Mouse (Mus musculus) spleen, adult 2 months (tissue): ENCODE data around the gene Gdpd4. TPM values are rescaled to one million over a fixed set of nuclear protein-coding genes. Genes with fewer than 3 reads are reported as not detected.

Source experiments
- DNase-seq, 2 experiments: peaks; one replicate each; pipeline versions ENCODE4 v3.0.0 to v3.0.0-alpha.2; 2012 to 2021; ENCODE audit warnings: low spot score in 2 of 2, low read depth in 1 of 2
- H3K27ac ChIP-seq: fragments of 200-500 bp; 2 replicates; pipeline ENCODE4 v1.5.1; 2012; ENCODE audit warnings: low read length, inconsistent platforms; ENCODE audit not compliant: insufficient read depth
- H3K27me3 ChIP-seq: fragments of 200-500 bp; 2 replicates; pipeline ENCODE4 v1.6.1; 2012; ENCODE audit warnings: mild to moderate bottlenecking, moderate library complexity, low read length, inconsistent platforms; ENCODE audit not compliant: control insufficient read depth, insufficient read depth
- H3K36me3 ChIP-seq: fragments of 200-500 bp; 2 replicates; pipeline ENCODE4 v1.6.1; 2012; ENCODE audit warnings: mild to moderate bottlenecking, low read length, inconsistent platforms; ENCODE audit not compliant: control insufficient read depth, insufficient read depth
- H3K4me1 ChIP-seq: fragments of 200-500 bp; 2 replicates; pipeline ENCODE4 v1.6.1; 2011; ENCODE audit warnings: inconsistent platforms; ENCODE audit not compliant: control insufficient read depth, insufficient read depth, insufficient read length
- H3K4me3 ChIP-seq: fragments of 200-500 bp; 2 replicates; pipeline ENCODE4 v1.5.1; 2011; ENCODE audit warnings: mild to moderate bottlenecking, inconsistent platforms; ENCODE audit not compliant: insufficient read depth, insufficient read length; ENCODE audit errors: extremely low read depth
- CTCF ChIP-seq: fragments of 200-500 bp; IDR thresholded peaks from 2 replicates; pipeline ENCODE4 v1.5.1; 2011; ENCODE audit warnings: mild to moderate bottlenecking, inconsistent platforms; ENCODE audit not compliant: insufficient read depth, insufficient read length, insufficient replicate concordance; ENCODE audit errors: extremely low read depth
- POLR2A ChIP-seq: fragments of 200-500 bp; IDR thresholded peaks from 2 replicates; pipeline ENCODE4 v1.6.1; 2011; ENCODE audit warnings: low read depth, low read length, inconsistent platforms
- WGBS: fragments of 180-500 bp; shearing (Covaris S2); methylation state at CpG from one replicate; pipeline ENCODE4 v1.1.7; 2018; 5-methylcytosine and 5-hydroxymethylcytosine counted together
- polyA plus RNA-seq: library from polyadenylated mRNA; depleted of rRNA; stranded (reverse); fragments of >200 nt; gene quantifications from 2 replicates; pipeline ENCODE4 v1.2.3, GENCODE M21; 2012; rRNA removed

Gene Gdpd4
- polyA plus RNA-seq, 1 experiment, result not detected

GRCm38 (mm10) chr7:98084541-98085293 lies 165.0 kb downstream of the Gdpd4 start:
- DNase-seq, result no peak
- H3K36me3 ChIP-seq, result no peaks in the 10 kb centered on the region
- H3K4me3 ChIP-seq, result peak overlapping the region; percentile 38; the same call in 1 of the 2 replicates
- peaks cover 17% of the 10 kb centered on the region; the same call in 1 of the 2 replicates for H3K4me1 ChIP-seq
- H3K27me3 ChIP-seq, result no peaks in the 10 kb centered on the region
- WGBS, result 19% methylated on average over 12 of the region's 12 CpGs
- no peak for TF ChIP-seq POLR2A
- no peak for TF ChIP-seq CTCF
- H3K27ac ChIP-seq, result no peak overlapping the region; the same call in 1 of the 2 replicates

GRCm38 (mm10) chr7:98085314-98085713 lies 165.6 kb downstream of the Gdpd4 start:
- TF ChIP-seq CTCF (no peak), POLR2A (no peak)
- H3K27me3 ChIP-seq, result no peaks in the 10 kb centered on the region
- peaks cover 17% of the 10 kb centered on the region; the same call in 1 of the 2 replicates for H3K4me1 ChIP-seq
- no peak overlapping the region for H3K27ac ChIP-seq
- peak overlapping the region; percentile 38; the same call in 1 of the 2 replicates for H3K4me3 ChIP-seq
- DNase-seq, result no peak
- 18% methylated on average over 7 of the region's 7 CpGs for WGBS
- H3K36me3 ChIP-seq, result no peaks in the 10 kb centered on the region

- Histone ChIP-seq H3K27ac (no peak overlapping the region), H3K36me3 (no peaks in the 10 kb centered on the region), H3K27me3 (no peaks in the 10 kb centered on the region), H3K4me3 (no peak overlapping the region), H3K4me1 (peaks cover 17% of the 10 kb centered on the region; the same call in 1 of the 2 replicates)
- DNase-seq, result no peak
- WGBS, result 49% methylated on average over 2 of the region's 2 CpGs
- TF ChIP-seq CTCF (peak; percentile 25; the same call in 1 of the 2 replicates), POLR2A (no peak)
Measured at GRCm38 (mm10) chr7:98086346-98086745, 166.6 kb downstream of the Gdpd4 start.

- Histone ChIP-seq H3K27ac (no peak overlapping the region), H3K27me3 (no peaks in the 10 kb centered on the region), H3K36me3 (no peaks in the 10 kb centered on the region), H3K4me3 (no peak overlapping the region), H3K4me1 (no peaks in the 10 kb centered on the region)
- TF ChIP-seq POLR2A (no peak), CTCF (no peak)
- WGBS, result 88% methylated on average over 4 of the region's 4 CpGs
- DNase-seq, result no peak
Measured at GRCm38 (mm10) chr7:98095852-98096251, 176.1 kb downstream of the Gdpd4 start.

- WGBS, result 92% methylated on average over 8 of the region's 8 CpGs
- H3K27me3 ChIP-seq, result no peaks in the 10 kb centered on the region
- no peaks in the 10 kb centered on the region for H3K4me1 ChIP-seq
- no peak overlapping the region for H3K27ac ChIP-seq
- no peaks in the 10 kb centered on the region for H3K36me3 ChIP-seq
- TF ChIP-seq POLR2A (no peak), CTCF (no peak)
- H3K4me3 ChIP-seq, result no peak overlapping the region
- DNase-seq, result no peak
Measured at GRCm38 (mm10) chr7:98097557-98097956, 177.8 kb downstream of the Gdpd4 start.

Other genes with a start within 250 kb of the Gdpd4 start
- 18.4 and 18.9 TPM in 2 replicates for gene Clns1a, start 223.3 kb upstream of the Gdpd4 start, polyA plus RNA-seq
- 0.78 and 1.2 TPM in 2 replicates for gene Aqp11, start 181.7 kb upstream of the Gdpd4 start, polyA plus RNA-seq
- gene Pak1, start 131.4 kb upstream of the Gdpd4 start, polyA plus RNA-seq, result 6.5 and 7.3 TPM in 2 replicates
- 24.3 and 28.1 TPM in 2 replicates for gene Myo7a, start 199.6 kb downstream of the Gdpd4 start, polyA plus RNA-seq
- gene Omp, start 225.5 kb downstream of the Gdpd4 start, polyA plus RNA-seq, result 0.59 and 0.60 TPM in 2 replicates